Mouse (Mus musculus) adrenal gland, adult 8-10 months (tissue): ENCODE measurements around the gene Tmem262. TPM values are rescaled to one million over a fixed set of nuclear protein-coding genes. Genes with fewer than 3 reads are reported as not detected.

Source experiments
- DNase-seq: peaks from one replicate; pipeline ENCODE4 v3.0.0; 2022
- total RNA-seq, 4 experiments: library from RNA; stranded (reverse); gene quantifications; 2 replicates each; pipeline ENCODE4 v1.2.4; 2022

Gene Tmem262
- total RNA-seq, 4 experiments from 2014 or later = 0.87 to 1.0 TPM; not detected in 2

DNA sequence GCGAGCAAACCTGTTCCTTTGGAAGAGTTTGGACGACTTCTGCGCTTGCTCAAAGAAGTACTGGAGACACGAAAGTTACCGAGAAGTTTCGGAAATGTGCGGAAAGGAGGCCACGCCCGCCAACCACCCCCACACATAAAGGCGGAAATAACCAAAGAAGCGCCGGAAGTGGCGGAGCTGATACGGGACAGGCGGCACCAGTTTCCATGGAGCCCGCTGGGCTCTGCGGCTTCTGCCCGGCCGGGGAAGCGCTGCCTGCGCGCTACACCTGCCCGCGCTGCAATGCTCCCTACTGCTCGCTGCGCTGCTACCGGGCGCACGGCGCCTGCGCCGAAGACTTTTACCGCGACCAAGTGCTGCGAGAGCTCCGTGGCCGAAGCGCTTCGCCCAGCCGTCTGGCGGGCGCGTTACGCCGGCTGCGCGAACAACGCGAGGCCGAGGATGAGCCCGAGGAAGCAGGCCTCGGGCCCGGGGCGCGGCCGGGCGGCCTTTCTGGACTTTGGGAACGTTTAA is 18.8 kb upstream of the Tmem262 start, which contains the start of gene Znhit2:
Gene Znhit2, plus strand, starts transcription at position 172 of the 513 bp plus-strand sequence.
- peak; percentile 94 for DNase-seq

GRCm38 (mm10) chr19:6061641-6062302 is 18.1 kb upstream of the Tmem262 start:
- DNase-seq = no peak

DNA sequence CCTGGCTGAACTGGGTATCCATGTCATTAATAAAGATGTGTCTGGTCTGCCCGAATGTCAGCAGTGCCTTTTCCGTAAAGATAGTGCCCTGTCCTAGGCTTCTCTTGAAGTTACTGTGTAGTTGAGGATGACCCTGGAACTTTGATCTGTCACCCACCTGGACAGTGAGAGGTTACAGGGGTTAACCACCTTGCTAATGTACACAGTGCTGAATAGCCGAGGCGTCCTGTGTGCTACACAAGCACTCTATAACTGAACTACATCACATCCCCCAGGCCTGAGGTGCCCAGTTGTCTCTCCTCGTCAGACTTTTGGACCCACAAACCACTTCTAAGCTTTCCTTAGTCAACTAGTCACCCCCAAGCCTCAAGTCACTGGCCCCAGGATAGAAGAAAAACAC is 17.4 kb upstream of the Tmem262 start:
- DNase-seq = no peak

DNA sequence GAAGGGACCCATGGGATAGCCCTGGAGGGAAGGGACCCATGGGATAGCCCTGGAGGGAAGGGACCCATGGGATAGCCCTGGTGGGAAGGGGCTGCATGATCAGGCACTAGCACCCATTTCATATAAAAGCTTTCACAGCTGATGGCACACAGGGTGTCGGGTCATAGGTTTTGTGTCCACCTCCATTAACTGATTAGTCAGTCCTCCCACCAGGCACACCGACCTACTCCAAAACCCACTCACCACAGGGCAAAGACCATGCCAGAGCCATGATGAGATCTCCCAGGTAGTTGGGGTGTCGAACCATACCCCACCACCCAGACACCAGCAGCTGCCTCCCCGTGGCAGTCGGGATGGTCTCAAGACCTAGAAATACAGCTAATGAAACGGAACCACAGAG is 16.8 kb upstream of the Tmem262 start:
- DNase-seq = no peak

- no peak for DNase-seq
Observed at GRCm38 (mm10) chr19:6066571-6066970, 13.3 kb upstream of the Tmem262 start.

- DNase-seq = peak; percentile 69
Observed at GRCm38 (mm10) chr19:6067011-6067723, 12.7 kb upstream of the Tmem262 start.

GRCm38 (mm10) chr19:6067724-6068415 is 12.0 kb upstream of the Tmem262 start, which contains the start of gene Tm7sf2:
Gene Tm7sf2, minus strand, starts transcription at chr19:6068373.
- DNase-seq = peak; percentile 93

GRCm38 (mm10) chr19:6068951-6069350 is 10.9 kb upstream of the Tmem262 start:
- no peak for DNase-seq

- DNase-seq = no peak
Observed at GRCm38 (mm10) chr19:6069851-6070250, 10.0 kb upstream of the Tmem262 start.

DNA sequence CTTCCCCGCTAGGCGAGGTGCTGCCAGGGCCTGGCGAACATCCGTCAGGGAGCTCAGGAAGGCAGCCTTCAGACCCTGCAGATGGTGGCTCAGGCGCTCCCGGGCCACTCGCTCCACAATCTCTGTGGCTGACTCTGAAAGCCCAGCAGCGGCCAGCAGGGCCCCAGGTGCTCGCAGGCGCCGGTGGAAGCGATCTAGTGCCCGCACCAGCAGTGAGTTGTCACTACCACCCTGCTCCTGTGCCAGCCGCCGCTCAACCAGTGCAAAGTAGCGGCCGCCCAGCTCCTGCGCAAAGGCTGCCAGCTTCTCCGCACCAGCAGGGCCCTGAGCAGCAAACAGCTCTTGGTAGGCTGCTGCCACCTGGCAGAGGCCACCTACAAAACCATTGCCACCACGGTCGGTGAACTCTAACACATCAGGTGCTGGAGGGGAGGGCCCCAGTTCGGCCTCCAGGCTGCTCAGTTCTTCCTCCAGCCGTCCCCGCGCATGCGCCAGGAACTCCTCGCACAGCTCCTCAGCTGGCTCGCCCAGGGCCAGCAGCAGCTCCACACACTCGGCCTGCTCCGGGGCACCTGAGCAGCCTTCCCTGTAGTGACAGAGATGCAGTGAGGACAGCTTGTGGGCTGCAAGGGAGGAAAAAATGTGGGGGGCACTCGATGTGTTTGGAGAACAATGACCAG is 9.1 kb upstream of the Tmem262 start:
- no peak for DNase-seq

DNA sequence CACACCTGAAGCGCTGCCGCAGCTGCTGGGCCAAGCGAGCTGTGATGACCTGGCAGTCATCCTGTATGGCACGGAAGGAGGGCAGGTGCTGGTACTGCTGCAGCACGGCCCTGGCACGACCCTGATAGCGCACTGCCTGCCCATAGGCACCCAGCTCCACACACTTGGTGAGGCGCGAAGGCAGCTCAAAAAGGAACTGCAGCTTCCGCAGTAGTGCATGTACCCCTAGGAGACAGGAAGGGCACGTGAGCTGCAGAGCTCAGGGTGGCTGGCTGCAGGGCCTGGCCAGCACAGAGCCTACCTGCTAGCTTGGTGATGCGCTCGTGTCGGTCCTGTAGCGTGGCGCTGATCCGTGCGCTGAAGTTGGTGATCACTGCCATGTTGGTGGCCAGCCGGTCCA is 8.6 kb upstream of the Tmem262 start:
- DNase-seq = no peak

- no peak for DNase-seq
Observed at GRCm38 (mm10) chr19:6073889-6074288, 5.9 kb upstream of the Tmem262 start.

DNA sequence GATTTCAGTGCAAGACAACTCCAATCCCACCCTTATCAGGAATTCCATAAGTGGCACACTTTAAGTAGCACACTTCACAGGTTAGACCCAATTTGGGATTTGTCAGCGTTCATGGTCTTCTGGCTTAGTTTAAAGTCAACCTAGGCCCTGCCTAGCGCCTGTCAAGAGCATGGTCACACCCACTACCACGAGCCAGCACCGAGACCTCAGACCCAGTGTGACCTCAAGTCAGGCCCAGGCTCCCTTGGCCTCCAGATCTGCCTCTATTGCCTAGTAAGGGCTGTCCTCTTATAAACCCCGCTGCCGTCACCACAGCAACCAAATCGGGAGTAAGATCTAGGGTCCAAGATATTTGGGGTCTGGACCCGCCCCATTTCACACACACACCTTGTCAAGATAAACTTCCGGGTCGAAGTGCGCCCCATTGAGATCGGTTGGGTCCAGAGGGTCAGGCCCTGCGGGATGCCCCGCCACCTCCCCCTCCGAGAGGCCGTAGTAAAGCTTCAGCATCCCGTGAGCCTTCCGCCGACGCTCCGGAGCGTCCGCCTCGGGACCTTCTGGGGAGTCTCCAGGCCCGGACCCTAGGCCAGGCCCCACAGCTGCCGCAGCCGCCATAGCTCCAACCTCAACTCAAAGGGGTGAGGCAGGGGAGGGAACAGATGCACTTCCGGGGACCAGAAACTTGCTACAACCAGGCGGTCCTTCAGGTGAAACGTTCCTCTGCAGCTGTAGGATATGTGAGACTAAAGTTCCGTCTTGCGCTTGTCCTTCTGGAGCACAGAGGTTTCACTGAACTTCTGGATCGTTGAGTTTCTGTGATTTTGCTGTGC is 3.1 kb upstream of the Tmem262 start, which contains the start of gene Vps51:
Gene Vps51, minus strand, starts transcription at position 668 of the 830 bp plus-strand sequence.
- DNase-seq = peak; percentile 80

DNA sequence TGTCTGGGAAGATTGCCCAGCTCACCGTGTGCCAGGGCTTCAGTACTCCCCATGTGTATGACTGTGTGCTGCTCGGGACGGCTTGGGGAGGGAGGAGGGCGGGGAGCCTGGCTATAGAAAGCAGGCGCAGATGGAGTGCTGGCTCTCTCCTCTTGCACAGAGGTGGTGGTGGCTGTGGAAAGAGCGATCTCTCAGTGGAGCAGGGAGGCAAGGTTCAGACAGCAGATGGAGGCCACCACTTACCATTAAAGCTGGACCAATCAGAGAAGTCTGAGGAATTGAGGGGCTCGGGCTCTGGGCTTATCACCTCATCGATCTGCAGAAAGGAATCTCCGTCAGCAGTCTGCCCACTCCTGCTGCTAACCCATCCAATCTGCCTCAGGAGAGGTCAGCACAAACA is 2.3 kb downstream of the Tmem262 start, which contains the start of gene Gm28374:
Gene Gm28374, minus strand, starts transcription at position 101 of the 400 bp plus-strand sequence.
- DNase-seq = no peak

GRCm38 (mm10) chr19:6084478-6085248 is 4.8 kb downstream of the Tmem262 start, which contains the start of the genes Zfpl1 and Cdca5:
Gene Zfpl1, minus strand, starts transcription at chr19:6084956.
Gene Cdca5, plus strand, starts transcription at chr19:6084983.
- peak; percentile 96 for DNase-seq

GRCm38 (mm10) chr19:6085417-6085879 is 5.6 kb downstream of the Tmem262 start:
- no peak for DNase-seq

- no peak for DNase-seq
Observed at GRCm38 (mm10) chr19:6088841-6089240, 9.0 kb downstream of the Tmem262 start.

- DNase-seq = no peak
Observed at GRCm38 (mm10) chr19:6094119-6094518, 14.3 kb downstream of the Tmem262 start, which contains the start of gene AC131692.1. Gene AC131692.1, plus strand, starts transcription at chr19:6094419.

GRCm38 (mm10) chr19:6097847-6098246 is 18.0 kb downstream of the Tmem262 start:
- no peak for DNase-seq

GRCm38 (mm10) chr19:6101186-6101585 is 21.4 kb downstream of the Tmem262 start:
- DNase-seq = no peak
